Mouse (Mus musculus): ENCODE results near the gene Ctcfl.

GRCm38 (mm10) chr2:173126386-173126785 is 7.1 kb upstream of the Ctcfl start:
- TF ChIP-seq CTCF (IDR thresholded peaks at IDR 0.05; ENCODE audit: control insufficient read depth, insufficient read depth, low read length) (no peak), POLR2A (IDR thresholded peaks at IDR 0.05; ENCODE audit: borderline replicate concordance, control insufficient read depth, low read depth, low read length) (no peak)

Data from bone marrow, adult 2 months (tissue).